Mouse (Mus musculus): Measurements from ENCODE around the gene Rab8a. TPM values are rescaled to one million over a fixed set of nuclear protein-coding genes. Genes with fewer than 3 reads are reported as not detected.
A peak's percentile ranks its signal among the peaks of the same experiment; 100 is the strongest.

Rab8a gene
- polyA plus RNA-seq, 1 experiment from 2014 or later, result 68.4 TPM

DNA sequence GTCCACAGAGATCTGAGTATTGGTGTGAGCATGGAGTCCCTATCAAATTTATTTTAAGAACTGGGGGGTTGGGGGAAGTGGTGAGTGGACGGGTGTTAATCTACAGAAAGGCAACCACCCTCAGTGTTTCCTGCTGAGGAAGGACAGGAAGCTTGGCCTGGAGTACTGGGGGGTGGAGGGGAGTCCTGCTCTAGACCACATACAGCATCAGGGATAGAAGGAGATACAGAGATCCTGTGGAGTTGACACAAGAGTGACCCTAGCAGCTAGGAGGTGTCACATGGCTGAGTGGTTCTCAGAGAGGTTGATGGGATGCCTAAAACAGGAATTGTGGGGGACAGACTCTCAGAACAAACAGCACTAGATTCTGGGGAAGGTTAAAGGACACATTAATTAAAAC lies 27.5 kb upstream of the Rab8a start:
- no peak overlapping the region for H3K4me3 ChIP-seq
- no peak overlapping the region for H3K9ac ChIP-seq
- H3K27ac ChIP-seq, result peak overlapping the region; percentile 99
- H3K27me3 ChIP-seq, result no peaks in the 10 kb centered on the region
- H3K9me3 ChIP-seq (replicated peaks), result no peaks in the 10 kb centered on the region
- H3K4me2 ChIP-seq, result no peak overlapping the region
- H3K36me3 ChIP-seq, result peaks cover 4% of the 10 kb centered on the region
- no peak for ATAC-seq (replicated peaks; ENCODE audit: insufficient number of reproducible peaks, insufficient read depth, low FRiP score, low read depth)
- H3K4me1 ChIP-seq (replicated peaks), result peaks cover 44% of the 10 kb centered on the region
- 10% methylated on average over 1 of the region's 1 CpGs for WGBS

GRCm38 (mm10) chr8:72134756-72135445 lies 26.1 kb upstream of the Rab8a start, which contains the start of gene Tpm4:
Tpm4 (plus strand) TSS chr8:72134975.
- peak; percentile 83 for ATAC-seq (replicated peaks; ENCODE audit: insufficient number of reproducible peaks, insufficient read depth, low FRiP score, low read depth)
- peaks cover 42% of the 10 kb centered on the region for H3K4me1 ChIP-seq (replicated peaks)
- 1% methylated on average over 49 of the region's 49 CpGs for WGBS

GRCm38 (mm10) chr8:72135446-72136301 lies 25.3 kb upstream of the Rab8a start:
- Histone ChIP-seq H3K9me3 (replicated peaks) (no peaks in the 10 kb centered on the region), H3K36me3 (peaks cover 25% of the 10 kb centered on the region)
- WGBS, result under 1% methylated on average over 62 of the region's 62 CpGs

More at GRCm38 (mm10) chr8:72134756-72135445, 26.1 kb upstream of the Rab8a start, which contains the start of gene Tpm4:
- Histone ChIP-seq H3K36me3 (peaks cover 18% of the 10 kb centered on the region), H3K9me3 (replicated peaks) (no peaks in the 10 kb centered on the region), H3K4me3 (peak within 1 kb of the TSS; percentile 92), H3K27me3 (no peaks in the 10 kb centered on the region), H3K9ac (peak within 1 kb of the TSS; percentile 96), H3K27ac (peak within 1 kb of the TSS; percentile 99), H3K4me2 (peak within 1 kb of the TSS; percentile 87)

GRCm38 (mm10) chr8:72136302-72136978 lies 24.6 kb upstream of the Rab8a start:
- peaks cover 37% of the 10 kb centered on the region for H3K4me1 ChIP-seq (replicated peaks)
- ATAC-seq (replicated peaks; ENCODE audit: insufficient number of reproducible peaks, insufficient read depth, low FRiP score, low read depth), result peak; percentile 41
- WGBS, result under 1% methylated on average over 18 of the region's 18 CpGs

More at GRCm38 (mm10) chr8:72135446-72136301, 25.3 kb upstream of the Rab8a start:
- Histone ChIP-seq H3K4me2 (peak overlapping the region; percentile 87), H3K4me3 (peak overlapping the region; percentile 92), H3K27me3 (no peaks in the 10 kb centered on the region), H3K9ac (peak overlapping the region; percentile 96), H3K27ac (peak overlapping the region; percentile 99), H3K4me1 (replicated peaks) (peaks cover 40% of the 10 kb centered on the region)
- ATAC-seq (replicated peaks; ENCODE audit: insufficient number of reproducible peaks, insufficient read depth, low FRiP score, low read depth), result peak; percentile 72

GRCm38 (mm10) chr8:72137431-72137830 lies 23.6 kb upstream of the Rab8a start:
- Histone ChIP-seq H3K36me3 (peaks cover 42% of the 10 kb centered on the region), H3K27ac (peak overlapping the region; percentile 99), H3K27me3 (no peaks in the 10 kb centered on the region), H3K9ac (no peak overlapping the region; the same call in 1 of the 2 replicates), H3K4me1 (replicated peaks) (peaks cover 37% of the 10 kb centered on the region), H3K4me3 (peak overlapping the region; percentile 92), H3K4me2 (peak overlapping the region; percentile 87), H3K9me3 (replicated peaks) (no peaks in the 10 kb centered on the region)
- no peak for ATAC-seq (replicated peaks; ENCODE audit: insufficient number of reproducible peaks, insufficient read depth, low FRiP score, low read depth)
- 81% methylated on average over 2 of the region's 2 CpGs for WGBS

More at GRCm38 (mm10) chr8:72136302-72136978, 24.6 kb upstream of the Rab8a start:
- Histone ChIP-seq H3K4me3 (peak overlapping the region; percentile 92), H3K27ac (peak overlapping the region; percentile 99), H3K4me2 (peak overlapping the region; percentile 87), H3K27me3 (no peaks in the 10 kb centered on the region), H3K9ac (peak overlapping the region; percentile 96), H3K36me3 (peaks cover 32% of the 10 kb centered on the region), H3K9me3 (replicated peaks) (no peaks in the 10 kb centered on the region)

DNA sequence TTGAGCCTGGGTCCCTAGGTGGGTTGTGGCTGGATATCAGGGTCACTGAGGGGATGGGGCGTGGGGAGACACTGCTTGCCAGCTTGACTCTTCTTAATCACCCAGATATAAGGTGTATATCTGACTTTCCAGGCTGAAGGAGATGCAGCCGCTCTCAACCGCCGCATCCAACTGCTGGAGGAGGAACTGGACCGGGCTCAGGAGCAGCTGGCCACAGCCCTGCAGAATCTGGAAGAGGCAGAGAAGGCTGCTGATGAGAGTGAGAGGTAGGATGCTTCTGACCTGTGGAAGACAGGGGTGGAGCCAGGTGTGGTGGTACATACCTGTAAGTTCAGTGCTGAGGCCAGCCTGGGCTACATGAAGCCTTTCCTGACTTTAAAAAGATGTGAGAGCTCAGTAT lies 22.5 kb upstream of the Rab8a start:
- Histone ChIP-seq H3K4me3 (no peak overlapping the region), H3K4me1 (replicated peaks) (peaks cover 32% of the 10 kb centered on the region), H3K9ac (no peak overlapping the region), H3K4me2 (no peak overlapping the region), H3K9me3 (replicated peaks) (no peaks in the 10 kb centered on the region), H3K36me3 (peaks cover 52% of the 10 kb centered on the region), H3K27ac (no peak overlapping the region), H3K27me3 (no peaks in the 10 kb centered on the region)
- 93% methylated on average over 5 of the region's 5 CpGs for WGBS
- no peak for ATAC-seq (replicated peaks; ENCODE audit: insufficient number of reproducible peaks, insufficient read depth, low FRiP score, low read depth)

- Histone ChIP-seq H3K9me3 (replicated peaks) (no peaks in the 10 kb centered on the region), H3K4me1 (replicated peaks) (peaks cover 32% of the 10 kb centered on the region), H3K27ac (no peak overlapping the region), H3K4me3 (no peak overlapping the region), H3K27me3 (no peaks in the 10 kb centered on the region), H3K4me2 (no peak overlapping the region), H3K36me3 (peaks cover 94% of the 10 kb centered on the region), H3K9ac (no peak overlapping the region)
- 85% methylated on average over 13 of the region's 13 CpGs for WGBS
- no peak for ATAC-seq (replicated peaks; ENCODE audit: insufficient number of reproducible peaks, insufficient read depth, low FRiP score, low read depth)
Measured at GRCm38 (mm10) chr8:72143256-72143824, 17.7 kb upstream of the Rab8a start.

- ATAC-seq (replicated peaks; ENCODE audit: insufficient number of reproducible peaks, insufficient read depth, low FRiP score, low read depth), result no peak
- H3K4me2 ChIP-seq, result no peak overlapping the region
- H3K27ac ChIP-seq, result no peak overlapping the region
- H3K36me3 ChIP-seq, result peaks cover 92% of the 10 kb centered on the region
- H3K9me3 ChIP-seq (replicated peaks), result no peaks in the 10 kb centered on the region
- H3K4me1 ChIP-seq (replicated peaks), result peaks cover 30% of the 10 kb centered on the region
- no peak overlapping the region for H3K9ac ChIP-seq
- WGBS, result 78% methylated on average over 5 of the region's 5 CpGs
- H3K4me3 ChIP-seq, result no peak overlapping the region
- no peaks in the 10 kb centered on the region for H3K27me3 ChIP-seq
Measured at GRCm38 (mm10) chr8:72144345-72144975, 16.5 kb upstream of the Rab8a start.

DNA sequence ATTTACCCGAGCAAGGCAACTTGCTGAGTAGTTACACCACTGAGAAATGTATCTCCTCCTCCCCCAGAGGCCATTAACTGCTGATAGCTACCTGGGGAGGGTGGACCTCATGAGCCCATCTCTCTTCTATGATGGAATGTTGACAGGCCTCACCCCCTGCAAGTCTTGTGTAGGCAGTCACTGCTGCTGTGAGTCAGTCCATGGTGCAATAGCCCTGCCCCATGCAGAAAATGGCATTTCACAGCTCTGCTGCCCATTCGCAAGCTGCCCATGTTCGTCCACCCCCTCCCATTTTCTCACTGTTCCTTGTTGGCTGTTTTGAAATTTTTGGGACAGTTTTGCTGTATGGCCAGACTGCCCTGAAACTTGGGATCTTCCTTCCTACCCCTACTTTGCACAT lies 15.5 kb upstream of the Rab8a start:
- no peak overlapping the region for H3K4me3 ChIP-seq
- peaks cover 30% of the 10 kb centered on the region for H3K4me1 ChIP-seq (replicated peaks)
- no peaks in the 10 kb centered on the region for H3K27me3 ChIP-seq
- no peak overlapping the region for H3K4me2 ChIP-seq
- no peak for ATAC-seq (replicated peaks; ENCODE audit: insufficient number of reproducible peaks, insufficient read depth, low FRiP score, low read depth)
- WGBS, result 83% methylated on average over 3 of the region's 3 CpGs
- peaks cover 92% of the 10 kb centered on the region for H3K36me3 ChIP-seq
- H3K9me3 ChIP-seq (replicated peaks), result no peaks in the 10 kb centered on the region
- 0 out of 2 replicates have a peak overlapping the region, but pooled peaks have one; percentile 16 for H3K27ac ChIP-seq
- H3K9ac ChIP-seq, result no peak overlapping the region

- Histone ChIP-seq H3K9me3 (replicated peaks) (no peaks in the 10 kb centered on the region), H3K9ac (no peak overlapping the region), H3K4me1 (replicated peaks) (peaks cover 30% of the 10 kb centered on the region), H3K27ac (0 out of 2 replicates have a peak overlapping the region, but pooled peaks have one; percentile 16), H3K27me3 (no peaks in the 10 kb centered on the region), H3K4me2 (no peak overlapping the region), H3K4me3 (no peak overlapping the region), H3K36me3 (peaks cover 93% of the 10 kb centered on the region)
- 55% methylated on average over 1 of the region's 1 CpGs for WGBS
- ATAC-seq (replicated peaks; ENCODE audit: insufficient number of reproducible peaks, insufficient read depth, low FRiP score, low read depth), result no peak
Measured at GRCm38 (mm10) chr8:72146056-72146455, 14.9 kb upstream of the Rab8a start.

Measured in heart, embryonic 15.5 days (tissue).